Mouse (Mus musculus) forebrain, embryonic 16.5 days (tissue): ENCODE results near the gene Sass6. TPM values are rescaled to one million over a fixed set of nuclear protein-coding genes. Genes with fewer than 3 reads are reported as not detected.
"Not testable (repeated sequence)": the region's sequence is repeated elsewhere in the genome, so short reads cannot be mapped to it uniquely, and the experiment has no call there.

ENCODE experiments used
- ATAC-seq: fragments of 200-750 bp; cut with Nextera tagmentation; 2 replicates; pipeline ENCODE4 v1.8.0; 2017; ENCODE audit warnings: mild to moderate bottlenecking, moderate library complexity
- H3K27ac ChIP-seq: fragments of 300-500 bp; sonication (generic); 2 replicates; pipeline ENCODE4 v1.5.1; 2014; ENCODE audit warnings: low read length, control low read depth
- H3K27me3 ChIP-seq: fragments of 300-500 bp; sonication (generic); replicated peaks from 2 replicates; pipeline ENCODE4 v1.6.1; 2014; ENCODE audit warnings: low read length; ENCODE audit not compliant: control insufficient read depth, insufficient read depth
- H3K36me3 ChIP-seq: fragments of 300-500 bp; sonication (generic); 2 replicates; pipeline ENCODE4 v1.6.1; 2014; ENCODE audit not compliant: control insufficient read depth, insufficient read depth
- H3K4me1 ChIP-seq: fragments of 300-500 bp; sonication (generic); replicated peaks from 2 replicates; pipeline ENCODE4 v1.6.1; 2014; ENCODE audit warnings: low read length; ENCODE audit not compliant: control insufficient read depth, insufficient read depth
- H3K4me2 ChIP-seq: fragments of 300-500 bp; sonication (generic); 2 replicates; pipeline ENCODE4 v1.6.1; 2014; ENCODE audit warnings: mild to moderate bottlenecking, low read length, control low read depth
- H3K4me3 ChIP-seq: fragments of 300-500 bp; sonication (generic); replicated peaks from 2 replicates; pipeline ENCODE4 v1.5.1; 2014; ENCODE audit warnings: mild to moderate bottlenecking, low read length, control low read depth
- H3K9ac ChIP-seq: fragments of 300-500 bp; sonication (generic); replicated peaks from 2 replicates; pipeline ENCODE4 v1.6.1; 2014; ENCODE audit warnings: low read depth, low read length, control low read depth
- H3K9me3 ChIP-seq: fragments of 300-500 bp; sonication (generic); 2 replicates; pipeline ENCODE4 v1.6.1; 2016; ENCODE audit warnings: low read length; ENCODE audit not compliant: control insufficient read depth
- WGBS: fragments of 180-500 bp; shearing (Covaris S2); extraction: QIAGEN DNeasy Blood & Tissue Kit; methylation state at CpG from one replicate; pipeline ENCODE4 v1.1.7; 2014; 5-methylcytosine and 5-hydroxymethylcytosine counted together
- polyA plus RNA-seq: library from polyadenylated mRNA; unstranded; fragments of >200 nt; fragmentation: Nextera tagmentation; extraction: Ambion mirVana; gene quantifications from 2 replicates; pipeline ENCODE4 v1.2.1, GENCODE M21; 2015

Sass6 gene
- polyA plus RNA-seq, 1 experiment from 2014 or later, result 19.3 TPM

DNA sequence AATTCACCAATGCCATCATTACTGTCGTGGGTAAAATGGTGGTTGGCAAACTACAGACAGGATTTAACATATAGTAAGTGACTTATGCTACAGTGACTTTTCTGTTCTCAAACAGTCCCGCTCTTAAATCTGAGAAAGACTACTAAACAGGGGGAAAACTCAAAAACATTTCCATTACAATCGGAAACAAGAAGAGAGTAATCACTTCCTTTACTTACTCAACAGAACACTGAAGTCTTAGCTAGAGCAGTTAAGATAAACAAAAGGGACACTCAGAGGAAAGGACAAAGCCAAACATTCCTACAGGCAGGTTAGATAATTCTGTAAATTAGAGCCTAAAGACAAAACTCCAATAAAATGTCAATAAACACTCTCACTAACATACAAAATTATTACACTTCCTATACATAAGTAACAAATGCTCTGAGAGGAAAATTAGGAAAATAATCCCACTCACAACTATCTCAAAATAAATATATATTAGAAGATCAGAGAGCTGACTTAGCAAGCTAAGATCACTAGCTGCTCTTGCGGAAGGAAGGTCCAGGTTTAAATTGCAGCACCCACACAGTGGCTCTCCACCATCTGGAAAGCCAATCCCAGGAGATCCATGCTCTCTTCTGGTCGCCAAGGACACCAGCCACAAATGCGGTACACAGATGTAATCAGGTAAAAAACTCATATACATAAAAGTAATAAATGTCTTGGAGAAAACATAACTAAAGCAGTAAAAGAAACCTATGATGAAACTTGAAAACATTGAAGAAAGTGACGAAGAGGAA, 61.6 kb downstream of the Sass6 start:
- H3K4me2 ChIP-seq, result no peak overlapping the region
- no peaks in the 10 kb centered on the region for H3K36me3 ChIP-seq
- WGBS, result 82% methylated on average over 7 of the region's 7 CpGs
- ATAC-seq, result no peak
- no peak overlapping the region for H3K4me3 ChIP-seq
- H3K9ac ChIP-seq, result no peak overlapping the region
- no peaks in the 10 kb centered on the region for H3K9me3 ChIP-seq
- H3K27ac ChIP-seq, result no peak overlapping the region
- H3K27me3 ChIP-seq, result no peaks in the 10 kb centered on the region
- peaks cover 29% of the 10 kb centered on the region for H3K4me1 ChIP-seq

DNA sequence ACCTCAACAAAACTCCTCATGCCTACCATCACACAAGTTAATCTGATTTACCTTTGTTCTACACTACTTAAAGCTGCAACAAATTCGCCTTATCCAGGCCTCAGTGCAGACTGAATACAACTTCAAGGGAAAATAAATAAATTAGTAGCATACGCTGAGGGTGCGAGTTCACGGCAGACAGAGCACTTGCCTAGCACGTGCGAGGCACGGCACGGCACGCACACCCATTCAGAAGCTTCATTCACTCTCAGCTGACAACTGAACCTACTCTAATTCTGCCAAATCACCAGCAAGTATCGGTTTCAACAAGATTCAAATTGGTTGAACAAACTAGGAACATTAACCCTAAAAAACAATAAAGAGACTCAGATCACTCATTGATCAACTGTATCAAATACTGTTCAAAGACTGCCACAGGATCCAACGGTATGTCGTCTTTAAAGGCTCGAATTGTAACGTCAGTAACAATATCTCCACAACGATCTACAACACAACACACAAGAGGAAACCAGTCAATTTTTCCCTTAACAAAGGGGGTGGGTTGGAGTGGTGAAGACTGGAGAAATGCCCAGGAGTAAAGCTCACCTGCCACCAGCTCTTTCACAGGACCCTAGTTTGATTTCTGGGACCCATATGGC, 64.3 kb downstream of the Sass6 start:
- ATAC-seq, result no peak
- H3K27me3 ChIP-seq, result no peaks in the 10 kb centered on the region
- H3K9me3 ChIP-seq, result no peaks in the 10 kb centered on the region
- H3K27ac ChIP-seq, result no peak overlapping the region
- 60% methylated on average over 15 of the region's 15 CpGs for WGBS
- H3K36me3 ChIP-seq, result no peaks in the 10 kb centered on the region
- H3K9ac ChIP-seq, result no peak overlapping the region
- H3K4me1 ChIP-seq, result peaks cover 21% of the 10 kb centered on the region
- H3K4me3 ChIP-seq, result no peak overlapping the region
- no peak overlapping the region for H3K4me2 ChIP-seq

DNA sequence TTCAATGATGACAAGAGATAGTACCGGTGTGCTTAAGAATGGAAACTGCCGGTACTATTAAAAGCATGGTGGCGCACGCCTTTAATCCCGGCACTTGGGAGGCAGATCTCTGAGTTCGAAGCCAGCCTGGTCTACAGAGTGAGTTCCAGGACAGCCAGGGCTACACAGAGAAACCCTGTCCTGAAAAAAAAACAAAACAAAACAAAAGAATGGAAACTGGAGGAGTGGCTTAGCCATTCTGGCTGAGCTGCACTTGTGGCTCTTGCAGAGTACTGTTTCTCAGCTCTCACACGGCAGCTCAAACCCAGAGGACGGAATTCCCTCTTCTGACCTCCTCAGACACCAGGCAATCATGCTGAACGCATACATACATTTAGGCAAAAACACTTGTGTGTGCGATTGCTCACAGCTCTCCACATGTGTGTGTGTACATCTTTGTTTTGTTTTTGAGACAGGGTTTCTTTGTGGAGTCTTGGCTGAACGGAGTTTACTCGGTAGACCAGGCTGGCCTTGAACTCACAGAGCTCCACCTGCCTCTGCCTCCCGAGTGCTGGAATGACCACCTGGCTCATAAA, 65.2 kb downstream of the Sass6 start:
- no peaks in the 10 kb centered on the region for H3K27me3 ChIP-seq
- ATAC-seq, result no peak
- H3K36me3 ChIP-seq, result no peaks in the 10 kb centered on the region
- no peak overlapping the region for H3K4me2 ChIP-seq
- no peak overlapping the region for H3K27ac ChIP-seq
- peaks cover 21% of the 10 kb centered on the region for H3K4me1 ChIP-seq
- no peaks in the 10 kb centered on the region for H3K9me3 ChIP-seq
- no peak overlapping the region for H3K9ac ChIP-seq
- 83% methylated on average over 13 of the region's 13 CpGs for WGBS
- H3K4me3 ChIP-seq, result no peak overlapping the region

DNA sequence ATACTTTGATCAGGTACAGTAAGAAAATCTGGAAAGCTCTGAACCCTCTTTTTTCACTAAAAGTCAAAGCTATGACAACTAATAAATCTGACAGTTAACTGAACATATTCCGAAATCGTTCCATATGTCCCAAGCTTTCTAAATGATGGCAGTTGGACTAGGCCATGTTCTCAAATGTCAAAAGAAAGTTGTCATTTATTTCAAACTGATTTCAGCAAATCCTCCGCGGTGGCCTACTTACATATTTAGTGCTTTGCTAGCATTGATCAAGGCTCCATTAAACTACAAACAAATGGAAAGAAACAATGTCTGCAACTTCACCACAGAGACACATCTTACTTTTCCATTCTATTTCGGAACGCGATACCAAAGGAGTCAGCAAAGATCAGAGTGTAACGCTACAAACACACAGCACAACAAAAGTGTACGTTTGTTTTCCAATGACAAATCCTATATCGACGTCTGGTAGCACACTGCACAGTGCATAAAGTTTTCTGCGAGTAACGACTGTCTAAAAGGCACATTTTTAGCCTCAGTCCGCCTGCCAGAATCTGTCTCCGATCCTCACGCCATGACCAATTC, 66.6 kb downstream of the Sass6 start:
- peak overlapping the region; percentile 89 for H3K27ac ChIP-seq
- peak overlapping the region; percentile 77 for H3K4me3 ChIP-seq
- WGBS, result 5% methylated on average over 16 of the region's 16 CpGs
- no peak for ATAC-seq
- no peaks in the 10 kb centered on the region for H3K27me3 ChIP-seq
- H3K4me2 ChIP-seq, result peak overlapping the region; percentile 56
- H3K9ac ChIP-seq, result peak overlapping the region; percentile 85
- no peaks in the 10 kb centered on the region for H3K9me3 ChIP-seq
- H3K4me1 ChIP-seq, result peaks cover 21% of the 10 kb centered on the region
- H3K36me3 ChIP-seq, result no peaks in the 10 kb centered on the region

DNA sequence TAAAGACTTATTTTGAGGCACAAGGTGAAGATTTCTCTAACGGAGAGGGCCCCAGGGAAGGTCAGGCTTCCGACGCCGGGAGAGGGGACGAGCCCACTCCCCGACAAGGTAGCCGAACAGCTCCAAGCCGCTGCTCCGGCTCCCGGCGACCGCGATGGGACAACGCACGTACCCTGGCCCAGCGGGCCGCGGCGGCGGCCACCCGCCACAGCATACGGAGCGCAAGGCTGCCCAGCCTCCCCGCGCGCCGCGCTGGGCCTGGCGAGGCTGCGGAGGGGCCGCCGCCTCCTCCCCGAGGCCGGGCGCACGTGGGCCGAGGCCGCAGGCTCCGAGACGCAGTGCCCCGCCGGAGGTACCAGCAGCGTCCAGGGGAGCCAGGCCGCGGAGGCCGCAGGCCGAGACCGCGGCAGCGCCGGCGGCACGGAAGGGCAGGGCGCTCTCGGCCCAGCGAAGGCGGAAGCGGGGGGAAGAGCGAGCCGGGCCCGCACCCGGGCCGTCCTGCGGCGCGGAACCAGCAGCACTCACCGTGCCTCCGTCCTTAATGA, 67.2 kb downstream of the Sass6 start:
- Histone ChIP-seq H3K4me2 (peak overlapping the region; percentile 56), H3K4me1 (peaks cover 21% of the 10 kb centered on the region), H3K4me3 (peak overlapping the region; percentile 77), H3K27me3 (no peaks in the 10 kb centered on the region), H3K36me3 (no peaks in the 10 kb centered on the region), H3K9ac (peak overlapping the region; percentile 85), H3K27ac (peak overlapping the region; percentile 89), H3K9me3 (no peaks in the 10 kb centered on the region)
- WGBS, result under 1% methylated on average over 59 of the region's 68 CpGs
- ATAC-seq, result peak; percentile 87

DNA sequence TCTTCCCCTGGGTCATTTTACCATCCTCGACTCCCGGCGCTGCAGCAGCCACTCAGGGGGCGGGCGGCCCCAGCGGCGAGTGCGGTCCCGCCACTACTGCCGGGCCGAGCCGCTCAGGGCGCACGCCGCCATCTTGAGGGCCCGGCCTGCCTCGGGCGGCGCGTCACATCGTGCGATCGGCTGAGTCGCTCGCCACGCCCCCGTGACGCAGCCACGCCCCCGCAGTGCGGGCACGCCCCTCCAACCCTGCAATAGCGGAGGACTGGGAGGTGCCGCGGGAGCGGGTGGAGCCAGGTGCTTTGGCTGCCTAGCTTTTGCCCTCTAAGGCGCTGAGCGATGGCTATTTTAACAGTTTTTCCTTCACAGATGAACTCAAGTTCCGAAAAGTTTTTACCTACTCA, 67.7 kb downstream of the Sass6 start, which contains the start of gene Mfsd14a:
Gene Mfsd14a, minus strand, starts transcription at position 215 of the 401 bp plus-strand sequence.
- peak within 1 kb of the TSS; percentile 60 for H3K4me2 ChIP-seq
- ATAC-seq, result peak; percentile 99
- peak within 1 kb of the TSS; percentile 89 for H3K27ac ChIP-seq
- H3K4me1 ChIP-seq, result peaks cover 21% of the 10 kb centered on the region
- no peaks in the 10 kb centered on the region for H3K27me3 ChIP-seq
- WGBS, result 0% methylated on average over 39 of the region's 39 CpGs
- H3K4me3 ChIP-seq, result peak within 1 kb of the TSS; percentile 77
- H3K36me3 ChIP-seq, result no peaks in the 10 kb centered on the region
- H3K9me3 ChIP-seq, result no peaks in the 10 kb centered on the region
- H3K9ac ChIP-seq, result peak within 1 kb of the TSS; percentile 85

DNA sequence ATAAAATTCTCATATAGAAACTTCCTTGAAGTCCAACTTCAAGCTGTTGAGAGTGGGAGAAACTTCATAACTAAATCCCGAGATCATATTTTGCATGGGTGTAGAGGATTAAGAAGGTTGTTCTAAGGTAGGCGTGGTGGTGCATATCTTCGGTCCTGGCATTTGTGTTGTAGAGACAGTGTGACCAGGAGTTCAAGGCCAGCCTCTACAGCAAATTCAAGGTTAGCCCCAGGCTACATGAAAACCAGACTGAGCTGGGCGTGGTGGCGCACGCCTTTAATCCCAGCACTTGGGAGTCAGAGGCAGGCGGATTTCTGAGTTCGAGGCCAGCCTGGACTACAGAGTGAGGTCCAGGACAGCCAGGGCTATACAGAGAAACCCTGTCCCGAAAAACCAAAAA, 69.5 kb downstream of the Sass6 start:
- H3K36me3 ChIP-seq, H3K9ac ChIP-seq, H3K27ac ChIP-seq, H3K9me3 ChIP-seq, ATAC-seq, H3K4me2 ChIP-seq, H3K4me3 ChIP-seq, H3K27me3 ChIP-seq: not testable (repeated sequence)
- 94% methylated on average over 9 of the region's 9 CpGs for WGBS
- peaks cover 15% of the 10 kb centered on the region for H3K4me1 ChIP-seq
